Mouse (Mus musculus): ENCODE data around the gene Gpr4. TPM values are rescaled to one million over a fixed set of nuclear protein-coding genes. Genes with fewer than 3 reads are reported as not detected.

Gpr4 gene
- polyA plus RNA-seq, 1 experiment, result 16.2 TPM

- no peaks in the 10 kb centered on the region for H3K36me3 ChIP-seq (ENCODE audit: control insufficient read depth, insufficient read depth, low read length)
- H3K27ac ChIP-seq (ENCODE audit: control insufficient read depth, insufficient read depth, low read depth, low read length), result peak overlapping the region; percentile 84
- H3K4me3 ChIP-seq (ENCODE audit: control insufficient read depth, low read depth, low read length), result peak overlapping the region; percentile 93
- TF ChIP-seq POLR2A (IDR thresholded peaks at IDR 0.05; ENCODE audit: control insufficient read depth, low read depth, low read length) (peak; percentile 22; the same call in 1 of the 2 replicates), CTCF (IDR thresholded peaks at IDR 0.05; ENCODE audit: control insufficient read depth, insufficient read depth, insufficient replicate concordance, low read depth, low read length) (no peak)
- no peaks in the 10 kb centered on the region for H3K27me3 ChIP-seq (ENCODE audit: control insufficient read depth, insufficient read depth, low read length)
- peaks cover 19% of the 10 kb centered on the region for H3K4me1 ChIP-seq (ENCODE audit: control insufficient read depth, insufficient read depth, low read length)
Observed at GRCm38 (mm10) chr7:19228793-19229148, 16.4 kb downstream of the Gpr4 start.

- Histone ChIP-seq H3K27ac (ENCODE audit: control insufficient read depth, insufficient read depth, low read depth, low read length) (peak overlapping the region; percentile 84), H3K4me3 (ENCODE audit: control insufficient read depth, low read depth, low read length) (peak overlapping the region; percentile 93), H3K36me3 (ENCODE audit: control insufficient read depth, insufficient read depth, low read length) (no peaks in the 10 kb centered on the region), H3K27me3 (ENCODE audit: control insufficient read depth, insufficient read depth, low read length) (no peaks in the 10 kb centered on the region), H3K4me1 (ENCODE audit: control insufficient read depth, insufficient read depth, low read length) (peaks cover 19% of the 10 kb centered on the region)
- no peak for TF ChIP-seq CTCF (IDR thresholded peaks at IDR 0.05; ENCODE audit: control insufficient read depth, insufficient read depth, insufficient replicate concordance, low read depth, low read length)
- no peak for TF ChIP-seq POLR2A (IDR thresholded peaks at IDR 0.05; ENCODE audit: control insufficient read depth, low read depth, low read length)
Observed at GRCm38 (mm10) chr7:19229404-19229803, 17.1 kb downstream of the Gpr4 start.

- Histone ChIP-seq H3K27me3 (ENCODE audit: control insufficient read depth, insufficient read depth, low read length) (no peaks in the 10 kb centered on the region), H3K4me3 (ENCODE audit: control insufficient read depth, low read depth, low read length) (no peak overlapping the region), H3K4me1 (ENCODE audit: control insufficient read depth, insufficient read depth, low read length) (peaks cover 16% of the 10 kb centered on the region), H3K27ac (ENCODE audit: control insufficient read depth, insufficient read depth, low read depth, low read length) (no peak overlapping the region), H3K36me3 (ENCODE audit: control insufficient read depth, insufficient read depth, low read length) (no peaks in the 10 kb centered on the region)
- TF ChIP-seq POLR2A (IDR thresholded peaks at IDR 0.05; ENCODE audit: control insufficient read depth, low read depth, low read length), result no peak
- no peak for TF ChIP-seq CTCF (IDR thresholded peaks at IDR 0.05; ENCODE audit: control insufficient read depth, insufficient read depth, insufficient replicate concordance, low read depth, low read length)
Observed at GRCm38 (mm10) chr7:19230041-19230580, 17.8 kb downstream of the Gpr4 start.

GRCm38 (mm10) chr7:19230899-19231298 lies 18.6 kb downstream of the Gpr4 start:
- Histone ChIP-seq H3K4me1 (ENCODE audit: control insufficient read depth, insufficient read depth, low read length) (peaks cover 13% of the 10 kb centered on the region), H3K36me3 (ENCODE audit: control insufficient read depth, insufficient read depth, low read length) (no peaks in the 10 kb centered on the region), H3K27ac (ENCODE audit: control insufficient read depth, insufficient read depth, low read depth, low read length) (no peak overlapping the region), H3K4me3 (ENCODE audit: control insufficient read depth, low read depth, low read length) (no peak overlapping the region), H3K27me3 (ENCODE audit: control insufficient read depth, insufficient read depth, low read length) (no peaks in the 10 kb centered on the region)
- TF ChIP-seq CTCF (IDR thresholded peaks at IDR 0.05; ENCODE audit: control insufficient read depth, insufficient read depth, insufficient replicate concordance, low read depth, low read length), result no peak

GRCm38 (mm10) chr7:19231849-19232248 lies 19.5 kb downstream of the Gpr4 start:
- peaks cover 11% of the 10 kb centered on the region for H3K4me1 ChIP-seq (ENCODE audit: control insufficient read depth, insufficient read depth, low read length)
- H3K4me3 ChIP-seq (ENCODE audit: control insufficient read depth, low read depth, low read length), result no peak overlapping the region
- H3K27me3 ChIP-seq (ENCODE audit: control insufficient read depth, insufficient read depth, low read length), result no peaks in the 10 kb centered on the region
- TF ChIP-seq POLR2A (IDR thresholded peaks at IDR 0.05; ENCODE audit: control insufficient read depth, low read depth, low read length) (no peak), CTCF (IDR thresholded peaks at IDR 0.05; ENCODE audit: control insufficient read depth, insufficient read depth, insufficient replicate concordance, low read depth, low read length) (no peak)
- no peaks in the 10 kb centered on the region for H3K36me3 ChIP-seq (ENCODE audit: control insufficient read depth, insufficient read depth, low read length)
- no peak overlapping the region for H3K27ac ChIP-seq (ENCODE audit: control insufficient read depth, insufficient read depth, low read depth, low read length)

- Histone ChIP-seq H3K27ac (ENCODE audit: control insufficient read depth, insufficient read depth, low read depth, low read length) (no peak overlapping the region), H3K4me3 (ENCODE audit: control insufficient read depth, low read depth, low read length) (no peak overlapping the region), H3K36me3 (ENCODE audit: control insufficient read depth, insufficient read depth, low read length) (no peaks in the 10 kb centered on the region), H3K27me3 (ENCODE audit: control insufficient read depth, insufficient read depth, low read length) (no peaks in the 10 kb centered on the region), H3K4me1 (ENCODE audit: control insufficient read depth, insufficient read depth, low read length) (peaks cover under 1% of the 10 kb centered on the region; the same call in 1 of the 2 replicates)
- TF ChIP-seq POLR2A (IDR thresholded peaks at IDR 0.05; ENCODE audit: control insufficient read depth, low read depth, low read length), result no peak
- no peak for TF ChIP-seq CTCF (IDR thresholded peaks at IDR 0.05; ENCODE audit: control insufficient read depth, insufficient read depth, insufficient replicate concordance, low read depth, low read length)
Observed at GRCm38 (mm10) chr7:19234652-19235051, 22.3 kb downstream of the Gpr4 start.

- no peak for TF ChIP-seq POLR2A (IDR thresholded peaks at IDR 0.05; ENCODE audit: control insufficient read depth, low read depth, low read length)
- no peak for TF ChIP-seq CTCF (IDR thresholded peaks at IDR 0.05; ENCODE audit: control insufficient read depth, insufficient read depth, insufficient replicate concordance, low read depth, low read length)
- Histone ChIP-seq H3K27me3 (ENCODE audit: control insufficient read depth, insufficient read depth, low read length) (no peaks in the 10 kb centered on the region), H3K27ac (ENCODE audit: control insufficient read depth, insufficient read depth, low read depth, low read length) (no peak overlapping the region), H3K4me1 (ENCODE audit: control insufficient read depth, insufficient read depth, low read length) (no peaks in the 10 kb centered on the region), H3K36me3 (ENCODE audit: control insufficient read depth, insufficient read depth, low read length) (no peaks in the 10 kb centered on the region), H3K4me3 (ENCODE audit: control insufficient read depth, low read depth, low read length) (no peak overlapping the region)
Observed at GRCm38 (mm10) chr7:19235092-19235671, 22.8 kb downstream of the Gpr4 start.
